Mouse (Mus musculus) MEL (cell line): ENCODE measurements around the gene Hdhd3. TPM values are rescaled to one million over a fixed set of nuclear protein-coding genes. Genes with fewer than 3 reads are reported as not detected.

Experiments
- DNase-seq: peaks from one replicate; pipeline ENCODE4 v3.0.0; 2011; ENCODE audit warnings: low read depth, low spot score
- H3K27ac ChIP-seq: 2 replicates; pipeline ENCODE4 v1.5.1; 2012; ENCODE audit warnings: low read depth, mild to moderate bottlenecking, control low read depth, low read length, moderate library complexity; ENCODE audit not compliant: control insufficient read depth
- H3K27me3 ChIP-seq, 2 experiments: fragments of 150-350 bp in 1 of 2; sonication (generic) in 1 of 2; 2 replicates each; pipeline ENCODE4 v1.6.1; 2012; ENCODE audit warnings: low read length in 2 of 2, mild to moderate bottlenecking in 2 of 2, improper control_type of control experiment in 1 of 2, moderate library complexity in 1 of 2; ENCODE audit not compliant: insufficient read depth in 2 of 2, control insufficient read depth in 1 of 2
- H3K36me3 ChIP-seq, 2 experiments: 2 replicates each; pipeline ENCODE4 v1.6.1; 2012 to 2014; ENCODE audit warnings: low read length in 2 of 2, improper control_type of control experiment in 1 of 2, inconsistent platforms in 1 of 2, mild to moderate bottlenecking in 1 of 2; ENCODE audit not compliant: insufficient read depth in 2 of 2, control insufficient read depth in 1 of 2
- H3K4me1 ChIP-seq, 2 experiments: fragments of 150-350 bp in 1 of 2; sonication (generic) in 1 of 2; 2 replicates each; pipeline ENCODE4 v1.6.1; 2012; ENCODE audit warnings: low read length in 2 of 2, improper control_type of control experiment in 1 of 2, mild to moderate bottlenecking in 1 of 2; ENCODE audit not compliant: insufficient read depth in 2 of 2, control insufficient read depth in 1 of 2
- H3K4me3 ChIP-seq, 2 experiments: fragments of 150-350 bp in 1 of 2; sonication (generic) in 1 of 2; 2 replicates each; pipeline ENCODE4 v1.5.1; 2012; ENCODE audit warnings: low read depth in 2 of 2, low read length in 2 of 2, mild to moderate bottlenecking in 2 of 2, moderate library complexity in 2 of 2, control low read depth in 1 of 2, improper control_type of control experiment in 1 of 2; ENCODE audit not compliant: control insufficient read depth in 1 of 2, insufficient read depth in 1 of 2
- H3K79me2 ChIP-seq: 2 replicates; pipeline ENCODE4 v1.6.1; 2012; ENCODE audit warnings: mild to moderate bottlenecking, low read length, moderate library complexity; ENCODE audit not compliant: control insufficient read depth, poor library complexity, insufficient read depth
- H3K9ac ChIP-seq: 2 replicates; pipeline ENCODE4 v1.6.1; 2012; ENCODE audit warnings: low read depth, mild to moderate bottlenecking, control low read depth, low read length, moderate library complexity; ENCODE audit not compliant: control insufficient read depth, poor library complexity, severe bottlenecking
- H3K9me3 ChIP-seq: fragments of 150-350 bp; sonication (generic); replicated peaks from 2 replicates; pipeline ENCODE4 v1.6.1; 2012; ENCODE audit warnings: mild to moderate bottlenecking, low read length, improper control_type of control experiment, moderate library complexity; ENCODE audit not compliant: insufficient read depth
- CHD1 ChIP-seq: IDR thresholded peaks from 2 replicates; pipeline ENCODE4 v1.6.1; 2012; ENCODE audit warnings: low read depth, mild to moderate bottlenecking, inconsistent platforms, low read length, improper control_type of control experiment
- EP300 ChIP-seq, 2 experiments: IDR thresholded peaks; 2 replicates each; pipeline ENCODE4 v1.6.1; 2011; ENCODE audit warnings: improper control_type of control experiment in 2 of 2, low read length in 2 of 2, low read depth in 1 of 2, mild to moderate bottlenecking in 1 of 2
- GATA1 ChIP-seq: IDR thresholded peaks from 2 replicates; pipeline ENCODE4 v1.6.1; 2011; ENCODE audit warnings: low read depth, low read length, improper control_type of control experiment
- JUND ChIP-seq: IDR thresholded peaks from 2 replicates; pipeline ENCODE4 v1.6.1; 2011; ENCODE audit warnings: low read depth, mild to moderate bottlenecking, improper control_type of control experiment, low read length
- MAFK ChIP-seq: IDR thresholded peaks from 2 replicates; pipeline ENCODE4 v1.6.1; 2011; ENCODE audit warnings: low read depth, mild to moderate bottlenecking, low read length, improper control_type of control experiment, borderline replicate concordance
- MAX ChIP-seq: IDR thresholded peaks from 2 replicates; pipeline ENCODE4 v1.6.1; 2011; ENCODE audit warnings: low read length, improper control_type of control experiment
- MYB ChIP-seq: IDR thresholded peaks from 2 replicates; pipeline ENCODE4 v1.6.1; 2011; ENCODE audit warnings: mild to moderate bottlenecking, low read depth, low read length, improper control_type of control experiment
- MYC ChIP-seq: IDR thresholded peaks from 2 replicates; pipeline ENCODE4 v1.6.1; 2011; ENCODE audit warnings: low read depth, mild to moderate bottlenecking, low read length, improper control_type of control experiment, moderate library complexity
- NELFE ChIP-seq: IDR thresholded peaks from 2 replicates; pipeline ENCODE4 v1.6.1; 2011; ENCODE audit warnings: low read depth, low read length, improper control_type of control experiment
- POLR2A ChIP-seq, 2 experiments: IDR thresholded peaks; 2 replicates each; pipeline ENCODE4 v1.6.1; 2011 to 2012; ENCODE audit warnings: low read length in 2 of 2, mild to moderate bottlenecking in 2 of 2, control low read depth in 1 of 2, improper control_type of control experiment in 1 of 2, low read depth in 1 of 2, moderate library complexity in 1 of 2; ENCODE audit not compliant: control insufficient read depth in 1 of 2, insufficient read depth in 1 of 2, poor library complexity in 1 of 2
- RCOR1 ChIP-seq: IDR thresholded peaks from 2 replicates; pipeline ENCODE4 v1.6.1; 2012; ENCODE audit warnings: low read depth, mild to moderate bottlenecking, inconsistent platforms, low read length, improper control_type of control experiment
- SIN3A ChIP-seq: IDR thresholded peaks from 2 replicates; pipeline ENCODE4 v1.6.1; 2012; ENCODE audit warnings: low read length, improper control_type of control experiment, inconsistent platforms
- TBP ChIP-seq: IDR thresholded peaks from 2 replicates; pipeline ENCODE4 v1.8.0; 2011; ENCODE audit warnings: low read depth, low read length, improper control_type of control experiment
- TCF12 ChIP-seq: IDR thresholded peaks from 2 replicates; pipeline ENCODE4 v1.6.1; 2014; ENCODE audit warnings: low read depth, mild to moderate bottlenecking, inconsistent platforms, low read length, improper control_type of control experiment, moderate library complexity
- ZC3H11A ChIP-seq: IDR thresholded peaks from 2 replicates; pipeline ENCODE4 v1.6.1; 2012; ENCODE audit warnings: low read depth, mild to moderate bottlenecking, inconsistent platforms, low read length, improper control_type of control experiment
- ZKSCAN1 ChIP-seq: IDR thresholded peaks from 2 replicates; pipeline ENCODE4 v1.6.1; 2012; ENCODE audit warnings: low read depth, mild to moderate bottlenecking, inconsistent platforms, low read length, improper control_type of control experiment, moderate library complexity
- ZMIZ1 ChIP-seq: IDR thresholded peaks from 2 replicates; pipeline ENCODE4 v1.6.1; 2012; ENCODE audit warnings: low read depth, mild to moderate bottlenecking, inconsistent platforms, low read length, improper control_type of control experiment, moderate library complexity
- polyA plus RNA-seq, 2 experiments: library from polyadenylated mRNA; stranded (reverse) in 1 of 2; unstranded in 1 of 2; fragments of >175 nt in 1 of 2; fragments of >200 nt in 1 of 2; gene quantifications; 2 replicates each; pipeline versions ENCODE4 v1.2.1 to v1.2.4; 2012; ENCODE audit warnings: low replicate concordance in 2 of 2, low read depth in 1 of 2; ENCODE audit not compliant: insufficient read length in 2 of 2, insufficient read depth in 1 of 2, missing spikeins in 1 of 2
- total RNA-seq: library from RNA; depleted of rRNA; stranded (reverse); fragments of 300-350 nt; gene quantifications from 2 replicates; pipeline ENCODE4 v1.2.3, GENCODE M21; 2012

Gene Hdhd3
- total and polyA plus RNA-seq, 3 experiments = 3.5 to 6.0 TPM; not detected in 1

DNA sequence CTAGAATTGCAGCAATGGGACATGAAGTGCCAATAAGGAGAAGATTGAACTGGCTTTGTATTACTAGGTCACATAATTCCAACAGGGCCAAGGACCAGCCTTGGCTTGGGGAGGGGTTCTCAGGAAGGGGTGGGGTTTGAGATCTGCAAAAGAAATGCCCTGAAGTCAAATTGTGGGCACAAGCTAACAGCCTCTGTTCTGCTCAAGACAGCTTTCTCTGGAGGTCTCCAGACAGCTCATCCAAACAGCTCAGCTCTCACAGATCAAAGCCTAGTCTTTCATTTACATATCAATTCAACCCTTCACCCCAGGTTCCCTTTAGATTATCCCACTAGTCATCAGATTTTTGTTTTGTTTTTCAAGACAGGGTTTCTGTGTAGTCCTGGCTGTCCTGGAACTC is 41.5 kb upstream of the Hdhd3 start:
- no peaks in the 10 kb centered on the region for H3K9me3 ChIP-seq
- H3K27me3 ChIP-seq = peaks cover 0 to 3% of the 10 kb centered on the region in 2 experiments; a peak in 2 of 4 replicates
- H3K79me2 ChIP-seq = no peaks in the 10 kb centered on the region
- H3K4me1 ChIP-seq = no peaks in the 10 kb centered on the region
- H3K4me3 ChIP-seq = no peak overlapping the region
- TF ChIP-seq MAFK = no peak
- no peak for TF ChIP-seq EP300 (IDR thresholded peaks at IDR 0.05; ENCODE audit: low read depth in 1 of 2, low read length in 2 of 2)
- TF ChIP-seq SIN3A = no peak
- no peak for TF ChIP-seq MYC
- TF ChIP-seq POLR2A (IDR thresholded peaks at IDR 0.05; ENCODE audit: control insufficient read depth in 1 of 2, insufficient read depth in 1 of 2, low read depth in 1 of 2, low read length in 2 of 2, poor library complexity in 1 of 2) = no peak
- no peak for TF ChIP-seq TBP
- no peak for TF ChIP-seq RCOR1
- TF ChIP-seq MAX = no peak
- no peak for TF ChIP-seq CHD1
- no peak for TF ChIP-seq GATA1
- TF ChIP-seq, all 39 proteins: peak for 0
- DNase-seq = no peak
- Histone ChIP-seq H3K9ac (no peak overlapping the region), H3K27ac (no peak overlapping the region), H3K36me3 (no peaks in the 10 kb centered on the region)

GRCm38 (mm10) chr4:62543782-62544181 is 40.5 kb upstream of the Hdhd3 start:
- Histone ChIP-seq H3K27me3 (peaks cover 0 to 4% of the 10 kb centered on the region in 2 experiments; a peak in 2 of 4 replicates), H3K9ac (no peak overlapping the region), H3K9me3 (no peaks in the 10 kb centered on the region), H3K4me3 (no peak overlapping the region), H3K79me2 (no peaks in the 10 kb centered on the region), H3K4me1 (no peaks in the 10 kb centered on the region), H3K36me3 (no peaks in the 10 kb centered on the region), H3K27ac (no peak overlapping the region)
- DNase-seq = no peak
- TF ChIP-seq RCOR1 (no peak), MAX (no peak), MYC (no peak), TCF12 (no peak), MYB (no peak), ZC3H11A (no peak)

- no peak overlapping the region for H3K9ac ChIP-seq
- H3K9me3 ChIP-seq = no peaks in the 10 kb centered on the region
- no peak overlapping the region for H3K27ac ChIP-seq
- no peaks in the 10 kb centered on the region for H3K4me1 ChIP-seq
- TF ChIP-seq NELFE (no peak), ZC3H11A (no peak), ZMIZ1 (no peak), ZKSCAN1 (no peak), SIN3A (no peak), CHD1 (no peak), MAFK (no peak), GATA1 (no peak), MYB (no peak), JUND (no peak)
- no peaks in the 10 kb centered on the region for H3K79me2 ChIP-seq
- peaks cover 0 to 4% of the 10 kb centered on the region in 2 experiments; a peak in 2 of 4 replicates for H3K27me3 ChIP-seq
- H3K36me3 ChIP-seq = no peaks in the 10 kb centered on the region
- H3K4me3 ChIP-seq = no peak overlapping the region
- no peak for DNase-seq
Observed at GRCm38 (mm10) chr4:62541802-62542201, 38.5 kb upstream of the Hdhd3 start.
